Mouse (Mus musculus) neural tube, embryonic 11.5 days (tissue): ENCODE data around the gene Akap2. TPM values are rescaled to one million over a fixed set of nuclear protein-coding genes. Genes with fewer than 3 reads are reported as not detected.

Source experiments
- ATAC-seq: fragments of 200-750 bp; cut with Nextera tagmentation; 2 replicates; pipeline ENCODE4 v1.8.0; 2017; ENCODE audit warnings: moderate number of reproducible peaks, mild to moderate bottlenecking, moderate TSS enrichment, moderate library complexity; ENCODE audit not compliant: insufficient read depth, low FRiP score, low TSS enrichment
- DNase-seq: peaks from one replicate; pipeline ENCODE4 v3.0.0-alpha.2; 2015; ENCODE audit warnings: low spot score
- H3K27ac ChIP-seq: fragments of 300-500 bp; sonication (generic); 2 replicates; pipeline ENCODE4 v1.5.1; 2014; ENCODE audit warnings: low read depth, mild to moderate bottlenecking, low read length
- H3K27me3 ChIP-seq: fragments of 300-500 bp; sonication (generic); 2 replicates; pipeline ENCODE4 v1.6.1; 2014; ENCODE audit warnings: mild to moderate bottlenecking, low read length, mixed read lengths; ENCODE audit not compliant: control insufficient read depth, insufficient read depth
- H3K36me3 ChIP-seq: fragments of 300-500 bp; sonication (generic); 2 replicates; pipeline ENCODE4 v1.6.1; 2014; ENCODE audit warnings: mild to moderate bottlenecking, low read length, moderate library complexity, mixed read lengths; ENCODE audit not compliant: control insufficient read depth, insufficient read depth
- H3K4me1 ChIP-seq: fragments of 300-500 bp; sonication (generic); 2 replicates; pipeline ENCODE4 v1.6.1; 2014; ENCODE audit warnings: low read length, mixed read lengths; ENCODE audit not compliant: control insufficient read depth, insufficient read depth
- H3K4me2 ChIP-seq: fragments of 300-500 bp; sonication (generic); 2 replicates; pipeline ENCODE4 v1.6.1; 2014; ENCODE audit warnings: low read depth, mild to moderate bottlenecking, moderate library complexity
- H3K4me3 ChIP-seq: fragments of 300-500 bp; sonication (generic); 2 replicates; pipeline ENCODE4 v1.5.1; 2014; ENCODE audit warnings: low read depth, low read length
- H3K9ac ChIP-seq: fragments of 300-500 bp; sonication (generic); 2 replicates; pipeline ENCODE4 v1.6.1; 2014; ENCODE audit warnings: mild to moderate bottlenecking, low read length
- H3K9me3 ChIP-seq: fragments of 300-500 bp; sonication (generic); 2 replicates; pipeline ENCODE4 v1.6.1; 2016; ENCODE audit warnings: low read length; ENCODE audit not compliant: control insufficient read depth
- WGBS: fragments of 180-500 bp; shearing (Covaris S2); extraction: QIAGEN DNeasy Blood & Tissue Kit; methylation state at CpG from one replicate; pipeline ENCODE4 v1.1.7; 2014; 5-methylcytosine and 5-hydroxymethylcytosine counted together
- polyA plus RNA-seq: library from polyadenylated mRNA; unstranded; fragments of >200 nt; fragmentation: Nextera tagmentation; extraction: Ambion mirVana; gene quantifications from 2 replicates; pipeline ENCODE4 v1.2.1, GENCODE M21; 2014

Gene Akap2
- polyA plus RNA-seq, 1 experiment from 2014 or later: 29.7 TPM

GRCm38 (mm10) chr4:57906708-57907107, 189.3 kb downstream of the Akap2 start:
- DNase-seq (no peak), ATAC-seq (no peak)
- Histone ChIP-seq H3K9ac (no peak overlapping the region), H3K4me3 (no peak overlapping the region), H3K36me3 (no peaks in the 10 kb centered on the region), H3K4me2 (no peak overlapping the region), H3K27me3 (no peaks in the 10 kb centered on the region), H3K9me3 (no peaks in the 10 kb centered on the region), H3K27ac (no peak overlapping the region), H3K4me1 (no peaks in the 10 kb centered on the region)
- 62% methylated on average over 2 of the region's 2 CpGs for WGBS

GRCm38 (mm10) chr4:57908860-57909259, 191.4 kb downstream of the Akap2 start:
- H3K4me3 ChIP-seq: no peak overlapping the region
- DNase-seq: no peak
- H3K9ac ChIP-seq: no peak overlapping the region
- no peaks in the 10 kb centered on the region for H3K27me3 ChIP-seq
- WGBS: 84% methylated on average over 6 of the region's 6 CpGs
- H3K9me3 ChIP-seq: no peaks in the 10 kb centered on the region
- no peaks in the 10 kb centered on the region for H3K4me1 ChIP-seq
- ATAC-seq: no peak
- no peak overlapping the region for H3K4me2 ChIP-seq
- H3K27ac ChIP-seq: no peak overlapping the region
- no peaks in the 10 kb centered on the region for H3K36me3 ChIP-seq

GRCm38 (mm10) chr4:57913021-57913420, 195.6 kb downstream of the Akap2 start:
- Histone ChIP-seq H3K4me3 (no peak overlapping the region), H3K27ac (no peak overlapping the region), H3K9ac (no peak overlapping the region), H3K9me3 (no peaks in the 10 kb centered on the region), H3K36me3 (no peaks in the 10 kb centered on the region), H3K27me3 (0 out of 2 replicates have a peak, but pooled peaks cover 2% of the 10 kb centered on the region), H3K4me2 (no peak overlapping the region), H3K4me1 (0 out of 2 replicates have a peak, but pooled peaks cover 2% of the 10 kb centered on the region)
- no peak for ATAC-seq
- no peak for DNase-seq

GRCm38 (mm10) chr4:57914193-57915190, 197.0 kb downstream of the Akap2 start:
- H3K27ac ChIP-seq: no peak overlapping the region
- H3K4me2 ChIP-seq: no peak overlapping the region
- 75% methylated on average over 10 of the region's 10 CpGs for WGBS
- H3K36me3 ChIP-seq: no peaks in the 10 kb centered on the region
- 0 out of 2 replicates have a peak, but pooled peaks cover 2% of the 10 kb centered on the region for H3K27me3 ChIP-seq
- ATAC-seq: no peak
- no peak for DNase-seq
- H3K4me3 ChIP-seq: no peak overlapping the region
- H3K9ac ChIP-seq: no peak overlapping the region
- H3K9me3 ChIP-seq: no peaks in the 10 kb centered on the region
- H3K4me1 ChIP-seq: 0 out of 2 replicates have a peak, but pooled peaks cover 2% of the 10 kb centered on the region

GRCm38 (mm10) chr4:57915216-57915965, 197.9 kb downstream of the Akap2 start:
- H3K36me3 ChIP-seq: no peaks in the 10 kb centered on the region
- DNase-seq: no peak
- peaks cover 6% of the 10 kb centered on the region; the same call in 1 of the 2 replicates for H3K4me1 ChIP-seq
- no peak overlapping the region for H3K27ac ChIP-seq
- H3K27me3 ChIP-seq: 0 out of 2 replicates have a peak, but pooled peaks cover 2% of the 10 kb centered on the region
- no peak for ATAC-seq
- H3K4me2 ChIP-seq: no peak overlapping the region; the same call in 1 of the 2 replicates
- no peak overlapping the region for H3K9ac ChIP-seq
- 38% methylated on average over 17 of the region's 17 CpGs for WGBS
- no peak overlapping the region for H3K4me3 ChIP-seq
- no peaks in the 10 kb centered on the region for H3K9me3 ChIP-seq

GRCm38 (mm10) chr4:57916201-57916661, 198.8 kb downstream of the Akap2 start, which contains the start of gene D630039A03Rik:
TSS of gene D630039A03Rik (minus strand) at chr4:57916297.
- ATAC-seq (no peak), DNase-seq (no peak)
- no peaks in the 10 kb centered on the region for H3K9me3 ChIP-seq
- no peaks in the 10 kb centered on the region for H3K36me3 ChIP-seq
- no peak within 1 kb of the TSS for H3K27ac ChIP-seq
- 0 out of 2 replicates have a peak, but pooled peaks cover 2% of the 10 kb centered on the region for H3K27me3 ChIP-seq
- H3K4me3 ChIP-seq: no peak within 1 kb of the TSS
- H3K9ac ChIP-seq: no peak within 1 kb of the TSS
- WGBS: 40% methylated on average over 9 of the region's 9 CpGs
- peaks cover 7% of the 10 kb centered on the region; the same call in 1 of the 2 replicates for H3K4me1 ChIP-seq
- no peak within 1 kb of the TSS; the same call in 1 of the 2 replicates for H3K4me2 ChIP-seq

- Histone ChIP-seq H3K9ac (no peak overlapping the region), H3K4me2 (no peak overlapping the region), H3K9me3 (no peaks in the 10 kb centered on the region), H3K36me3 (no peaks in the 10 kb centered on the region), H3K4me3 (no peak overlapping the region), H3K4me1 (peaks cover 7% of the 10 kb centered on the region; the same call in 1 of the 2 replicates), H3K27ac (no peak overlapping the region), H3K27me3 (0 out of 2 replicates have a peak, but pooled peaks cover 2% of the 10 kb centered on the region)
- WGBS: 76% methylated on average over 4 of the region's 4 CpGs
- ATAC-seq: no peak
- DNase-seq: no peak
These were observed 199.3 kb downstream of the Akap2 start for GRCm38 (mm10) chr4:57916711-57917110.
